Mouse (Mus musculus) CH12.LX (cell line): ENCODE results near the gene Narf. TPM values are rescaled to one million over a fixed set of nuclear protein-coding genes. Genes with fewer than 3 reads are reported as not detected.

Experiments
- DNase-seq: peaks from one replicate; pipeline ENCODE4 v3.0.0-alpha.2; 2013; ENCODE audit errors: extremely low read depth
- H3K27ac ChIP-seq: 2 replicates; pipeline ENCODE4 v1.5.1; 2012; ENCODE audit warnings: low read depth, mild to moderate bottlenecking, control low read depth, moderate library complexity; ENCODE audit not compliant: insufficient read depth
- H3K27me3 ChIP-seq: replicated peaks from 2 replicates; pipeline ENCODE3; 2012; ENCODE audit warnings: inconsistent platforms
- H3K36me3 ChIP-seq, 2 experiments: replicated peaks in 1 of 2; 2 replicates each; pipeline versions ENCODE3 to v1.6.1; 2012; ENCODE audit warnings: inconsistent platforms in 1 of 2, low read length in 1 of 2, mild to moderate bottlenecking in 1 of 2, mixed read lengths in 1 of 2, moderate library complexity in 1 of 2; ENCODE audit not compliant: control insufficient read depth in 1 of 2, insufficient read depth in 1 of 2
- H3K4me1 ChIP-seq, 2 experiments: 2 replicates each; pipeline ENCODE4 v1.6.1; 2012; ENCODE audit warnings: inconsistent platforms in 1 of 2, moderate library complexity in 1 of 2; ENCODE audit not compliant: insufficient read depth in 2 of 2, control insufficient read depth in 1 of 2
- H3K4me2 ChIP-seq: 2 replicates; pipeline ENCODE4 v1.6.1; 2012; ENCODE audit warnings: low read depth, mild to moderate bottlenecking, control low read depth; ENCODE audit not compliant: poor library complexity, insufficient read depth, severe bottlenecking
- H3K4me3 ChIP-seq, 3 experiments: fragments of 150-350 bp in 1 of 3; sonication (generic) in 1 of 3; replicated peaks in 1 of 3; 2 replicates each; pipeline versions ENCODE3 to v1.5.1; 2011 to 2012; ENCODE audit warnings: low read depth in 2 of 3, low read length in 2 of 3, mild to moderate bottlenecking in 2 of 3, moderate library complexity in 2 of 3, control low read depth in 1 of 3, improper control_type of control experiment in 1 of 3, inconsistent platforms in 1 of 3, mixed read lengths in 1 of 3; ENCODE audit not compliant: poor library complexity in 1 of 3
- H3K79me2 ChIP-seq: replicated peaks from 2 replicates; pipeline ENCODE4 v1.6.1; 2012; ENCODE audit warnings: mild to moderate bottlenecking, moderate library complexity; ENCODE audit not compliant: control insufficient read depth, poor library complexity, insufficient read depth, severe bottlenecking; ENCODE audit errors: extremely low read depth
- H3K9ac ChIP-seq: 2 replicates; pipeline ENCODE4 v1.6.1; 2012; ENCODE audit warnings: low read depth, mild to moderate bottlenecking, control low read depth, moderate library complexity; ENCODE audit not compliant: insufficient read depth
- H3K9me3 ChIP-seq: replicated peaks from 2 replicates; pipeline ENCODE3; 2012; ENCODE audit warnings: low read length, inconsistent platforms, mixed read lengths
- MEF2A ChIP-seq: IDR thresholded peaks from 2 replicates; pipeline ENCODE4 v1.6.1; 2014; ENCODE audit warnings: low read depth, mild to moderate bottlenecking, inconsistent platforms, low read length, improper control_type of control experiment, borderline replicate concordance
- PAX5 ChIP-seq: IDR thresholded peaks from 2 replicates; pipeline ENCODE4 v1.6.1; 2012; ENCODE audit warnings: low read length, inconsistent platforms, mixed read lengths
- POLR2A ChIP-seq: IDR thresholded peaks from 2 replicates; pipeline ENCODE4 v1.6.1; 2011; ENCODE audit warnings: low read depth, mild to moderate bottlenecking, improper control_type of control experiment, low read length
- USF2 ChIP-seq: conservative IDR thresholded peaks from 2 replicates; pipeline ENCODE4 v1.6.1; 2011; ENCODE audit warnings: low read depth, low read length, improper control_type of control experiment
- ZC3H11A ChIP-seq: IDR thresholded peaks from 2 replicates; pipeline ENCODE4 v1.6.1; 2012; ENCODE audit warnings: low read depth, mild to moderate bottlenecking, inconsistent platforms, low read length, improper control_type of control experiment
- dilution Hi-C: fragments of 300-500 bp; cut with MboI; formaldehyde crosslinking; loops from 2 replicates; pipeline ENCODE4 v1.14.3; 2020; ENCODE audit warnings: low sequenced_read_pairs; ENCODE audit not compliant: extremely low pct_unique_long_range_greater_than_20kb, extremely low pct_ligation_motif_present
- in situ Hi-C: fragments of 300-500 bp; cut with MboI; formaldehyde crosslinking; loops from 3 replicates; pipeline ENCODE4 v1.14.3; 2019; ENCODE audit warnings: low sequenced_read_pairs, low pct_ligation_motif_present, low pct_unique_long_range_greater_than_20kb, mixed read lengths
- polyA plus RNA-seq: library from polyadenylated mRNA; unstranded; fragments of >175 nt; gene quantifications from 2 replicates; pipeline ENCODE4 v1.2.1, GENCODE M21; 2012; ENCODE audit warnings: low read depth; ENCODE audit not compliant: insufficient read length
- total RNA-seq, 2 experiments: library from RNA; depleted of rRNA; stranded (reverse); fragments of 300-350 nt in 1 of 2; fragments of >200 nt in 1 of 2; gene quantifications; 2 replicates each; pipeline ENCODE4 v1.2.3; 2012 to 2014

The Narf gene
- total and polyA plus RNA-seq, 3 experiments: 11.7 to 29.9 (median 26.2) TPM

- Histone ChIP-seq H3K4me1 (no peaks in the 10 kb centered on the region), H3K9ac (no peak overlapping the region), H3K27me3 (no peaks in the 10 kb centered on the region), H3K9me3 (peaks cover 4% of the 10 kb centered on the region), H3K36me3 (peaks cover 73 to 87% of the 10 kb centered on the region in 2 experiments), H3K4me3 (no peak overlapping the region), H3K79me2 (no peaks in the 10 kb centered on the region), H3K4me2 (no peak overlapping the region), H3K27ac (no peak overlapping the region)
- DNase-seq: no peak
- in situ Hi-C loops: no loop called here
- dilution Hi-C loops: no loop called here
- TF ChIP-seq MEF2A (no peak), POLR2A (no peak), USF2 (no peak), PAX5 (no peak), ZC3H11A (no peak)
Measured at GRCm38 (mm10) chr11:121305371-121305770, 68.3 kb downstream of the Narf start.

Other genes with a start within 250 kb of the Narf start
- gene Csnk1d, start 245.9 kb upstream of the Narf start, total RNA-seq (2012; rRNA removed): 92.1 and 96.8 TPM in 2 replicates
- 77.7 and 77.8 TPM in 2 replicates for gene Csnk1d, start 245.9 kb upstream of the Narf start, total RNA-seq (2014; rRNA removed)
- 134 and 136 TPM in 2 replicates for gene Csnk1d, start 245.9 kb upstream of the Narf start, polyA plus RNA-seq
- gene Cd7, start 197.8 kb upstream of the Narf start, total RNA-seq (2012; rRNA removed): 0.84 and 2.7 TPM in 2 replicates
- gene Cd7, start 197.8 kb upstream of the Narf start, total RNA-seq (2014; rRNA removed): 0.51 and 0.82 TPM in 2 replicates
- gene Cd7, start 197.8 kb upstream of the Narf start, polyA plus RNA-seq: 0.67 and 1.0 TPM in 2 replicates
- not detected in 2 replicates for gene Sectm1b, start 173.7 kb upstream of the Narf start, total RNA-seq (2012; rRNA removed)
- not detected in 2 replicates for gene Sectm1b, start 173.7 kb upstream of the Narf start, total RNA-seq (2014; rRNA removed)
- gene Sectm1b, start 173.7 kb upstream of the Narf start, polyA plus RNA-seq: not detected in 2 replicates
- 0.08 TPM in 1 of 2 replicates, not detected in the other for gene Sectm1a, start 156.0 kb upstream of the Narf start, total RNA-seq (2012; rRNA removed)
- gene Sectm1a, start 156.0 kb upstream of the Narf start, total RNA-seq (2014; rRNA removed): not detected in 2 replicates
- gene Sectm1a, start 156.0 kb upstream of the Narf start, polyA plus RNA-seq: not detected in 2 replicates
- gene Tex19.2, start 118.6 kb upstream of the Narf start, total RNA-seq (2012; rRNA removed): 0.64 and 0.92 TPM in 2 replicates
- 1.4 and 1.5 TPM in 2 replicates for gene Tex19.2, start 118.6 kb upstream of the Narf start, total RNA-seq (2014; rRNA removed)
- gene Tex19.2, start 118.6 kb upstream of the Narf start, polyA plus RNA-seq: 2.3 and 2.4 TPM in 2 replicates
- 0.21 TPM in 1 of 2 replicates, not detected in the other for gene Tex19.1, start 91.1 kb upstream of the Narf start, total RNA-seq (2012; rRNA removed)
- 0.51 and 0.95 TPM in 2 replicates for gene Tex19.1, start 91.1 kb upstream of the Narf start, total RNA-seq (2014; rRNA removed)
- 0.35 and 0.57 TPM in 2 replicates for gene Tex19.1, start 91.1 kb upstream of the Narf start, polyA plus RNA-seq
- not detected in 2 replicates for gene Uts2r, start 77.0 kb upstream of the Narf start, total RNA-seq (2012; rRNA removed)
- gene Uts2r, start 77.0 kb upstream of the Narf start, total RNA-seq (2014; rRNA removed): not detected in 2 replicates
- not detected in 2 replicates for gene Uts2r, start 77.0 kb upstream of the Narf start, polyA plus RNA-seq
- gene Hexdc, start 32.8 kb upstream of the Narf start, total RNA-seq (2012; rRNA removed): 9.1 and 10.6 TPM in 2 replicates
- 10.5 and 11.6 TPM in 2 replicates for gene Hexdc, start 32.8 kb upstream of the Narf start, total RNA-seq (2014; rRNA removed)
- 8.8 and 12.0 TPM in 2 replicates for gene Hexdc, start 32.8 kb upstream of the Narf start, polyA plus RNA-seq
- gene Ogfod3, start 32.5 kb upstream of the Narf start, total RNA-seq (2012; rRNA removed): 16.4 and 19.0 TPM in 2 replicates
- gene Ogfod3, start 32.5 kb upstream of the Narf start, total RNA-seq (2014; rRNA removed): 10.3 and 13.7 TPM in 2 replicates
- gene Ogfod3, start 32.5 kb upstream of the Narf start, polyA plus RNA-seq: 18.4 and 24.6 TPM in 2 replicates
- 50.0 and 51.6 TPM in 2 replicates for gene Cybc1, start 7.9 kb upstream of the Narf start, total RNA-seq (2012; rRNA removed)
- 60.3 and 60.9 TPM in 2 replicates for gene Cybc1, start 7.9 kb upstream of the Narf start, total RNA-seq (2014; rRNA removed)
- gene Cybc1, start 7.9 kb upstream of the Narf start, polyA plus RNA-seq: 52.9 and 57.4 TPM in 2 replicates
- gene Foxk2, start 22.7 kb downstream of the Narf start, total RNA-seq (2012; rRNA removed): 42.6 and 44.3 TPM in 2 replicates
- gene Foxk2, start 22.7 kb downstream of the Narf start, total RNA-seq (2014; rRNA removed): 25.0 and 26.9 TPM in 2 replicates
- 32.4 and 41.2 TPM in 2 replicates for gene Foxk2, start 22.7 kb downstream of the Narf start, polyA plus RNA-seq
- gene Wdr45b, start 117.2 kb downstream of the Narf start, total RNA-seq (2012; rRNA removed): 27.0 and 32.1 TPM in 2 replicates
- gene Wdr45b, start 117.2 kb downstream of the Narf start, total RNA-seq (2014; rRNA removed): 49.9 and 53.0 TPM in 2 replicates
- 43.3 and 47.5 TPM in 2 replicates for gene Wdr45b, start 117.2 kb downstream of the Narf start, polyA plus RNA-seq
- gene Rab40b, start 151.0 kb downstream of the Narf start, total RNA-seq (2012; rRNA removed): not detected in 2 replicates
- not detected in 2 replicates for gene Rab40b, start 151.0 kb downstream of the Narf start, total RNA-seq (2014; rRNA removed)
- gene Rab40b, start 151.0 kb downstream of the Narf start, polyA plus RNA-seq: not detected in 2 replicates
- gene Fn3krp, start 184.1 kb downstream of the Narf start, total RNA-seq (2012; rRNA removed): 9.8 and 11.2 TPM in 2 replicates
- 9.7 and 11.2 TPM in 2 replicates for gene Fn3krp, start 184.1 kb downstream of the Narf start, total RNA-seq (2014; rRNA removed)
- 3.6 and 3.8 TPM in 2 replicates for gene Fn3krp, start 184.1 kb downstream of the Narf start, polyA plus RNA-seq
- 0.04 TPM in 1 of 2 replicates, not detected in the other for gene Fn3k, start 197.7 kb downstream of the Narf start, total RNA-seq (2012; rRNA removed)
- gene Fn3k, start 197.7 kb downstream of the Narf start, total RNA-seq (2014; rRNA removed): not detected in 2 replicates
- gene Fn3k, start 197.7 kb downstream of the Narf start, polyA plus RNA-seq: not detected in 2 replicates
- gene Tbcd, start 214.7 kb downstream of the Narf start, total RNA-seq (2012; rRNA removed): 85.6 and 86.7 TPM in 2 replicates
- gene Tbcd, start 214.7 kb downstream of the Narf start, total RNA-seq (2014; rRNA removed): 57.7 and 62.1 TPM in 2 replicates
- gene Tbcd, start 214.7 kb downstream of the Narf start, polyA plus RNA-seq: 70.4 and 73.3 TPM in 2 replicates